Mouse (Mus musculus) intestine, postnatal 0 days (tissue): ENCODE data around the gene Bmpr1b. TPM values are rescaled to one million over a fixed set of nuclear protein-coding genes. Genes with fewer than 3 reads are reported as not detected.

Experiments used
- ATAC-seq: fragments of 200-750 bp; cut with Nextera tagmentation; 2 replicates; pipeline ENCODE4 v1.8.0; 2017; ENCODE audit warnings: mild to moderate bottlenecking, moderate TSS enrichment, moderate library complexity
- H3K27ac ChIP-seq: fragments of 300-500 bp; sonication (generic); 2 replicates; pipeline ENCODE4 v1.5.1; 2014; ENCODE audit warnings: mild to moderate bottlenecking, low read depth, low read length, moderate library complexity
- H3K27me3 ChIP-seq: fragments of 300-500 bp; sonication (generic); replicated peaks from 2 replicates; pipeline ENCODE4 v1.6.1; 2014; ENCODE audit warnings: low read length, mixed read lengths; ENCODE audit not compliant: control insufficient read depth, insufficient read depth
- H3K36me3 ChIP-seq: fragments of 300-500 bp; sonication (generic); 2 replicates; pipeline ENCODE4 v1.6.1; 2014; ENCODE audit warnings: mild to moderate bottlenecking, moderate library complexity; ENCODE audit not compliant: control insufficient read depth, insufficient read depth
- H3K4me1 ChIP-seq: fragments of 300-500 bp; sonication (generic); replicated peaks from 2 replicates; pipeline ENCODE4 v1.6.1; 2014; ENCODE audit warnings: antibody characterized with exemption, low read length, mixed read lengths; ENCODE audit not compliant: control insufficient read depth, insufficient read depth
- H3K4me2 ChIP-seq: fragments of 300-500 bp; sonication (generic); replicated peaks from 2 replicates; pipeline ENCODE4 v1.6.1; 2014; ENCODE audit warnings: low read depth, mild to moderate bottlenecking, moderate library complexity
- H3K4me3 ChIP-seq: fragments of 300-500 bp; sonication (generic); 2 replicates; pipeline ENCODE4 v1.5.1; 2014; ENCODE audit warnings: low read depth, low read length
- H3K9ac ChIP-seq: fragments of 300-500 bp; sonication (generic); 2 replicates; pipeline ENCODE4 v1.6.1; 2014; ENCODE audit warnings: mild to moderate bottlenecking, low read depth, low read length
- H3K9me3 ChIP-seq: fragments of 300-500 bp; sonication (generic); 2 replicates; pipeline ENCODE4 v1.6.1; 2016; ENCODE audit warnings: mixed run types; ENCODE audit not compliant: control insufficient read depth
- CTCF ChIP-seq: sonication (generic); IDR thresholded peaks from 2 replicates; pipeline ENCODE4 v1.5.1; 2016; ENCODE audit warnings: low read depth, mild to moderate bottlenecking, control low read depth, antibody characterized with exemption, moderate library complexity
- WGBS: fragments of 180-500 bp; shearing (Covaris S2); extraction: QIAGEN DNeasy Blood & Tissue Kit; methylation state at CpG from one replicate; pipeline ENCODE4 v1.1.7; 2014; 5-methylcytosine and 5-hydroxymethylcytosine counted together
- polyA plus RNA-seq: library from polyadenylated mRNA; unstranded; fragments of >200 nt; fragmentation: Nextera tagmentation; extraction: Ambion mirVana; gene quantifications from 2 replicates; pipeline ENCODE4 v1.2.1, GENCODE M21; 2015

Bmpr1b gene
- polyA plus RNA-seq, 1 experiment from 2014 or later = 0.33 TPM

- ATAC-seq = no peak
- H3K4me1 ChIP-seq = no peaks in the 10 kb centered on the region
- no peak overlapping the region for H3K4me3 ChIP-seq
- H3K9ac ChIP-seq = no peak overlapping the region
- no peaks in the 10 kb centered on the region for H3K27me3 ChIP-seq
- no peak overlapping the region for H3K4me2 ChIP-seq
- no peaks in the 10 kb centered on the region for H3K36me3 ChIP-seq
- WGBS = 86% methylated on average over 4 of the region's 4 CpGs
- no peaks in the 10 kb centered on the region for H3K9me3 ChIP-seq
- TF ChIP-seq CTCF = no peak
- H3K27ac ChIP-seq = no peak overlapping the region
These were observed 314.9 kb downstream of the Bmpr1b start for GRCm38 (mm10) chr3:141854339-141854738.

GRCm38 (mm10) chr3:141850141-141850540, 319.1 kb downstream of the Bmpr1b start:
- 84% methylated on average over 7 of the region's 7 CpGs for WGBS
- H3K27ac ChIP-seq = no peak overlapping the region
- no peaks in the 10 kb centered on the region for H3K36me3 ChIP-seq
- no peak overlapping the region for H3K4me2 ChIP-seq
- no peak for TF ChIP-seq CTCF
- no peaks in the 10 kb centered on the region for H3K4me1 ChIP-seq
- no peaks in the 10 kb centered on the region for H3K9me3 ChIP-seq
- ATAC-seq = no peak
- no peak overlapping the region for H3K4me3 ChIP-seq
- no peak overlapping the region for H3K9ac ChIP-seq
- no peaks in the 10 kb centered on the region for H3K27me3 ChIP-seq

GRCm38 (mm10) chr3:141849206-141849605, 320.0 kb downstream of the Bmpr1b start:
- H3K27me3 ChIP-seq = no peaks in the 10 kb centered on the region
- H3K4me3 ChIP-seq = no peak overlapping the region
- H3K4me1 ChIP-seq = no peaks in the 10 kb centered on the region
- H3K9ac ChIP-seq = no peak overlapping the region
- no peak overlapping the region for H3K27ac ChIP-seq
- TF ChIP-seq CTCF = no peak
- ATAC-seq = no peak
- WGBS = 76% methylated on average over 1 of the region's 1 CpGs
- no peaks in the 10 kb centered on the region for H3K36me3 ChIP-seq
- H3K4me2 ChIP-seq = no peak overlapping the region
- H3K9me3 ChIP-seq = no peaks in the 10 kb centered on the region

GRCm38 (mm10) chr3:141838864-141839263, 330.4 kb downstream of the Bmpr1b start:
- Histone ChIP-seq H3K27me3 (no peaks in the 10 kb centered on the region), H3K27ac (no peak overlapping the region), H3K4me3 (no peak overlapping the region), H3K36me3 (no peaks in the 10 kb centered on the region), H3K9me3 (no peaks in the 10 kb centered on the region), H3K4me2 (no peak overlapping the region), H3K4me1 (no peaks in the 10 kb centered on the region), H3K9ac (no peak overlapping the region)
- 46% methylated on average over 7 of the region's 7 CpGs for WGBS
- ATAC-seq = no peak
- peak; percentile 84 for TF ChIP-seq CTCF

- H3K4me2 ChIP-seq = no peak overlapping the region
- H3K4me3 ChIP-seq = no peak overlapping the region
- no peaks in the 10 kb centered on the region for H3K27me3 ChIP-seq
- ATAC-seq = no peak
- peak; percentile 86 for TF ChIP-seq CTCF
- H3K36me3 ChIP-seq = no peaks in the 10 kb centered on the region
- 21% methylated on average over 3 of the region's 3 CpGs for WGBS
- H3K27ac ChIP-seq = no peak overlapping the region
- no peaks in the 10 kb centered on the region for H3K4me1 ChIP-seq
- no peaks in the 10 kb centered on the region for H3K9me3 ChIP-seq
- H3K9ac ChIP-seq = no peak overlapping the region
These were observed 338.1 kb downstream of the Bmpr1b start for GRCm38 (mm10) chr3:141831135-141831534.

- Histone ChIP-seq H3K4me1 (no peaks in the 10 kb centered on the region), H3K36me3 (no peaks in the 10 kb centered on the region), H3K4me3 (no peak overlapping the region), H3K4me2 (no peak overlapping the region), H3K9me3 (no peaks in the 10 kb centered on the region), H3K9ac (no peak overlapping the region), H3K27ac (no peak overlapping the region), H3K27me3 (no peaks in the 10 kb centered on the region)
- 80% methylated on average over 5 of the region's 5 CpGs for WGBS
- no peak for TF ChIP-seq CTCF
- no peak for ATAC-seq
These were observed 340.9 kb downstream of the Bmpr1b start for GRCm38 (mm10) chr3:141828301-141828700.

GRCm38 (mm10) chr3:141819331-141819941, 349.8 kb downstream of the Bmpr1b start:
- H3K4me3 ChIP-seq = no peak overlapping the region
- H3K4me1 ChIP-seq = no peaks in the 10 kb centered on the region
- H3K9me3 ChIP-seq = no peaks in the 10 kb centered on the region
- no peak overlapping the region for H3K4me2 ChIP-seq
- ATAC-seq = no peak
- H3K9ac ChIP-seq = no peak overlapping the region
- 44% methylated on average over 13 of the region's 13 CpGs for WGBS
- H3K27ac ChIP-seq = no peak overlapping the region
- H3K27me3 ChIP-seq = no peaks in the 10 kb centered on the region
- no peaks in the 10 kb centered on the region for H3K36me3 ChIP-seq
- TF ChIP-seq CTCF = no peak
